Mouse (Mus musculus): ENCODE measurements around the gene Ascl2. TPM values are rescaled to one million over a fixed set of nuclear protein-coding genes. Genes with fewer than 3 reads are reported as not detected.

The Ascl2 gene
- 1.1 and 1.5 TPM in 2 replicates for polyA plus RNA-seq (2012; rRNA removed)

GRCm38 (mm10) chr7:142968809-142969511 lies at the start of gene Ascl2:
Ascl2 (minus strand) TSS chr7:142969264.
- no peak for TF ChIP-seq POLR2A (IDR thresholded peaks at IDR 0.05; ENCODE audit: control insufficient read depth, extremely low read depth, insufficient read depth, low read length, poor library complexity)
- TF ChIP-seq CTCF (IDR thresholded peaks at IDR 0.05; ENCODE audit: borderline replicate concordance, control insufficient read depth, extremely low read depth, insufficient read depth, low read length, poor library complexity), result no peak
- Histone ChIP-seq H3K4me3 (ENCODE audit: control insufficient read depth, insufficient read depth, low read length) (no peak within 1 kb of the TSS), H3K4me1 (replicated peaks; ENCODE audit: control insufficient read depth, insufficient read depth, low read length) (no peaks in the 10 kb centered on the region), H3K36me3 (ENCODE audit: control insufficient read depth, insufficient read depth, low read length) (no peaks in the 10 kb centered on the region), H3K27me3 (ENCODE audit: control insufficient read depth, insufficient read depth, low read length) (peaks cover 7% of the 10 kb centered on the region; the same call in 1 of the 2 replicates), H3K27ac (ENCODE audit: control insufficient read depth, insufficient read depth, low read length) (no peak within 1 kb of the TSS)
- no peak for DNase-seq
- 7% methylated on average over 51 of the region's 51 CpGs for WGBS

GRCm38 (mm10) chr7:143017181-143017580 lies 48.1 kb upstream of the Ascl2 start:
- DNase-seq, result no peak
- no peak overlapping the region for H3K27ac ChIP-seq (ENCODE audit: control insufficient read depth, insufficient read depth, low read length)
- H3K4me3 ChIP-seq (ENCODE audit: control insufficient read depth, insufficient read depth, low read length), result no peak overlapping the region
- H3K36me3 ChIP-seq (ENCODE audit: control insufficient read depth, insufficient read depth, low read length), result no peaks in the 10 kb centered on the region
- TF ChIP-seq POLR2A (IDR thresholded peaks at IDR 0.05; ENCODE audit: control insufficient read depth, extremely low read depth, insufficient read depth, low read length, poor library complexity), result no peak
- TF ChIP-seq CTCF (IDR thresholded peaks at IDR 0.05; ENCODE audit: borderline replicate concordance, control insufficient read depth, extremely low read depth, insufficient read depth, low read length, poor library complexity), result no peak
- H3K27me3 ChIP-seq (ENCODE audit: control insufficient read depth, insufficient read depth, low read length), result no peaks in the 10 kb centered on the region
- H3K4me1 ChIP-seq (replicated peaks; ENCODE audit: control insufficient read depth, insufficient read depth, low read length), result no peaks in the 10 kb centered on the region
- WGBS, result 94% methylated on average over 4 of the region's 4 CpGs

- no peak overlapping the region for H3K27ac ChIP-seq (ENCODE audit: control insufficient read depth, insufficient read depth, low read length)
Observed at GRCm38 (mm10) chr7:143016424-143017142, 47.5 kb upstream of the Ascl2 start.

GRCm38 (mm10) chr7:143015755-143016423 lies 46.8 kb upstream of the Ascl2 start:
- H3K4me3 ChIP-seq (ENCODE audit: control insufficient read depth, insufficient read depth, low read length), result no peak overlapping the region

More at GRCm38 (mm10) chr7:143016424-143017142, 47.5 kb upstream of the Ascl2 start:
- Histone ChIP-seq H3K27me3 (ENCODE audit: control insufficient read depth, insufficient read depth, low read length) (no peaks in the 10 kb centered on the region), H3K4me3 (ENCODE audit: control insufficient read depth, insufficient read depth, low read length) (no peak overlapping the region), H3K36me3 (ENCODE audit: control insufficient read depth, insufficient read depth, low read length) (no peaks in the 10 kb centered on the region), H3K4me1 (replicated peaks; ENCODE audit: control insufficient read depth, insufficient read depth, low read length) (no peaks in the 10 kb centered on the region)
- no peak for DNase-seq
- no peak for TF ChIP-seq CTCF (IDR thresholded peaks at IDR 0.05; ENCODE audit: borderline replicate concordance, control insufficient read depth, extremely low read depth, insufficient read depth, low read length, poor library complexity)
- WGBS, result 79% methylated on average over 9 of the region's 9 CpGs

GRCm38 (mm10) chr7:143014862-143015659 lies 46.0 kb upstream of the Ascl2 start:
- no peaks in the 10 kb centered on the region for H3K36me3 ChIP-seq (ENCODE audit: control insufficient read depth, insufficient read depth, low read length)
- 90% methylated on average over 7 of the region's 7 CpGs for WGBS
- H3K27me3 ChIP-seq (ENCODE audit: control insufficient read depth, insufficient read depth, low read length), result no peaks in the 10 kb centered on the region
- no peak overlapping the region for H3K27ac ChIP-seq (ENCODE audit: control insufficient read depth, insufficient read depth, low read length)
- TF ChIP-seq CTCF (IDR thresholded peaks at IDR 0.05; ENCODE audit: borderline replicate concordance, control insufficient read depth, extremely low read depth, insufficient read depth, low read length, poor library complexity) (no peak), POLR2A (IDR thresholded peaks at IDR 0.05; ENCODE audit: control insufficient read depth, extremely low read depth, insufficient read depth, low read length, poor library complexity) (no peak)
- DNase-seq, result no peak
- peaks cover 4% of the 10 kb centered on the region for H3K4me1 ChIP-seq (replicated peaks; ENCODE audit: control insufficient read depth, insufficient read depth, low read length)
- no peak overlapping the region for H3K4me3 ChIP-seq (ENCODE audit: control insufficient read depth, insufficient read depth, low read length)

More at GRCm38 (mm10) chr7:143015755-143016423, 46.8 kb upstream of the Ascl2 start:
- Histone ChIP-seq H3K27ac (ENCODE audit: control insufficient read depth, insufficient read depth, low read length) (no peak overlapping the region), H3K36me3 (ENCODE audit: control insufficient read depth, insufficient read depth, low read length) (no peaks in the 10 kb centered on the region), H3K4me1 (replicated peaks; ENCODE audit: control insufficient read depth, insufficient read depth, low read length) (no peaks in the 10 kb centered on the region), H3K27me3 (ENCODE audit: control insufficient read depth, insufficient read depth, low read length) (no peaks in the 10 kb centered on the region)
- TF ChIP-seq POLR2A (IDR thresholded peaks at IDR 0.05; ENCODE audit: control insufficient read depth, extremely low read depth, insufficient read depth, low read length, poor library complexity) (no peak), CTCF (IDR thresholded peaks at IDR 0.05; ENCODE audit: borderline replicate concordance, control insufficient read depth, extremely low read depth, insufficient read depth, low read length, poor library complexity) (no peak)
- no peak for DNase-seq
- WGBS, result 83% methylated on average over 1 of the region's 1 CpGs

Data from thymus, adult 2 months (tissue).